In the genomic region with DNA sequence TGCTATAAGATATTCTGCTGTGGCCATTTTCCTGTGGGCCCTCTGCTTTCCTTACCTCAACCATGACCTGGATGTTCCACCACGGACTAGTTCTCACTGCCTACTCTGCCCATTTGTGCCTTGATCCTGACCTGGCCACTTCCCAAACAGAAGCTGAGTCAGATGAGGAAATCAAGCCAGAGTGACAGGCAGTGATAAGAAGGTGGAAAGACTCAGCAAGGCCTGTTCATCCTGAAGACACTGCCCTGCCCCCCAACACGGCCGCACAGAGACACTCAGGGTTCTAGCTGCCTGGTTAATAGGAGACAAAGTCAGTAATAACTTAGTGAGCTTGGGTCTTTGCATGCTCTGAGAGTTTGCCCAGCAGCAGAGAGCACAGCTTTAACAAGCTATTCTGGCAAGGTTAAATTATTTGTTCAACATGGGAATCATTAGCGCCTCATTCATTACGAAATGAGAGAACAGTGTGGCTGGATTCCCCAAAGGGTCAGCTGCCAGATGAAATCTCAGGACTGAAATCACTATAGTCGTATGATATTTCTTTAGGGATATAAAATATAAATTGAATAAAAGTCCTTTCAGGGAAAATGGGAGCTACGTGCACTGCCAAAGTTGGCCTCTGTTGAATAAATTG, we compare ENCODE assay signal across 11 mouse cellular contexts.
A peak's percentile ranks its signal among the peaks of the same experiment; 100 is the strongest.
DNase-seq lines count a peak whose midpoint lies in the region; ATAC-seq and TF ChIP-seq lines count a peak whose summit lies in the region.
"Had no signal": no experiment of that assay in that cellular context is flagged by ENCODE, and none has a peak within 500 bp of the region (broad histone marks: within the 10 kb centered on the region; RNA-seq: fewer than 3 reads in every experiment).

No protein-coding gene starts in this region.

- H3K27me3 ChIP-seq in forebrain, embryonic 10.5 days (ENCODE audit: poor library complexity, severe bottlenecking), result no peaks in the 10 kb centered on the region
- no peaks in the 10 kb centered on the region for H3K27me3 ChIP-seq in forebrain, embryonic 15.5 days
- H3K27me3 ChIP-seq in liver, adult 2 months (ENCODE audit: control insufficient read depth, insufficient read depth, low read length), result no peaks in the 10 kb centered on the region

- no peaks in the 10 kb centered on the region for H3K36me3 ChIP-seq in forebrain, embryonic 10.5 days (replicated peaks)
- H3K36me3 ChIP-seq in forebrain, embryonic 15.5 days, result no peaks in the 10 kb centered on the region
- no peaks in the 10 kb centered on the region for H3K36me3 ChIP-seq in liver, adult 2 months (ENCODE audit: control insufficient read depth, insufficient read depth, low read length)

- peaks cover 26% of the 10 kb centered on the region for H3K4me1 ChIP-seq in forebrain, embryonic 10.5 days
- H3K4me1 ChIP-seq in forebrain, embryonic 15.5 days, result no peaks in the 10 kb centered on the region
- H3K4me1 ChIP-seq in liver, adult 2 months (ENCODE audit: control insufficient read depth, insufficient read depth, low read length), result peaks cover 6% of the 10 kb centered on the region

- no peak for TF ChIP-seq CTCF in liver, adult 2 months (IDR thresholded peaks at IDR 0.05; ENCODE audit: low read depth, low read length)

- no peaks in the 10 kb centered on the region for H3K79me2 ChIP-seq in liver, adult 2 months (ENCODE audit: control insufficient read depth, insufficient read depth, low read length)

- ATAC-seq in forebrain, embryonic 15.5 days (replicated peaks), result no peak

- H3K4me2 ChIP-seq in forebrain, embryonic 15.5 days (replicated peaks), result no peak overlapping the region

- TF ChIP-seq POLR2A in liver, adult 2 months (IDR thresholded peaks at IDR 0.05; ENCODE audit: extremely low read depth, insufficient read depth, low read length), result no peak

- H3K9me3 ChIP-seq in forebrain, embryonic 10.5 days, result no peaks in the 10 kb centered on the region
- H3K9me3 ChIP-seq in forebrain, embryonic 15.5 days, result no peaks in the 10 kb centered on the region

- 90% methylated on average over 7 of the region's 7 CpGs for WGBS in forebrain, embryonic 10.5 days
- 65% methylated on average over 7 of the region's 7 CpGs for WGBS in forebrain, embryonic 15.5 days
- WGBS in liver, adult 2 months, result 46% methylated on average over 7 of the region's 7 CpGs

- H3K27ac ChIP-seq in forebrain, embryonic 10.5 days, result peak overlapping the region; percentile 22; the same call in 1 of the 2 replicates
- no peak overlapping the region for H3K27ac ChIP-seq in forebrain, embryonic 15.5 days (replicated peaks)
- no peak overlapping the region for H3K27ac ChIP-seq in liver, adult 2 months (replicated peaks; ENCODE audit: insufficient read depth, low read depth, low read length)

- no peak for DNase-seq in forebrain, embryonic 10.5 days (ENCODE audit: extremely low spot score, low spot score)
- DNase-seq in liver, adult 2 months (ENCODE audit: extremely low read depth, low read depth, low spot score), result peak; percentile 64
- DNase-seq in liver, result no peak
- peak; percentile 70 for DNase-seq in Muller cell, postnatal 12 days (ENCODE audit: inconsistent ontology term)
- DNase-seq in fat pad, adult 2 months (ENCODE audit: extremely low read depth, low read depth, low spot score), result peak; percentile 33
- DNase-seq in layer of hippocampus, adult 18-20 months (ENCODE audit: low spot score in 2 of 2), result no peak
- DNase-seq in testis, postnatal 10 days (ENCODE audit: low spot score), result no peak
- DNase-seq: heart, adult 18-20 months; heart, postnatal 4 days; thymus, adult 2 months had no signal

- no peak overlapping the region for H3K4me3 ChIP-seq in forebrain, embryonic 10.5 days
- H3K4me3 ChIP-seq in forebrain, embryonic 15.5 days, result no peak overlapping the region
- no peak overlapping the region for H3K4me3 ChIP-seq in liver, adult 2 months (ENCODE audit: insufficient read depth, low read depth, low read length)

- no peak overlapping the region for H3K9ac ChIP-seq in forebrain, embryonic 15.5 days (replicated peaks)
- no peak overlapping the region for H3K9ac ChIP-seq in liver, adult 2 months (ENCODE audit: low read depth, low read length)

Comparison
In these comparisons a context has a peak if more than half of its experiments do, and no peak if none do; other contexts are left out.
1. DNase-seq: peak in liver, adult 2 months (single experiment), Muller cell, postnatal 12 days (single experiment) and fat pad, adult 2 months (single experiment); none in forebrain, embryonic 10.5 days (single experiment), liver (single experiment), layer of hippocampus, adult 18-20 months (0 of 2) and testis, postnatal 10 days (single experiment).